Mouse (Mus musculus): ENCODE data around the gene Hmga2. TPM values are rescaled to one million over a fixed set of nuclear protein-coding genes. Genes with fewer than 3 reads are reported as not detected.
A peak's percentile ranks its signal among the peaks of the same experiment; 100 is the strongest.

Gene Hmga2
- polyA plus RNA-seq, 1 experiment from 2014 or later = 2.2 TPM

- Histone ChIP-seq H3K9ac (replicated peaks; ENCODE audit: low read depth) (no peak overlapping the region), H3K4me2 (replicated peaks; ENCODE audit: low read depth, low read length) (no peak overlapping the region), H3K27ac (ENCODE audit: low read length) (0 out of 2 replicates have a peak overlapping the region, but pooled peaks have one; percentile 32), H3K4me1 (ENCODE audit: insufficient read depth, low read depth, low read length) (peaks cover 4% of the 10 kb centered on the region; the same call in 1 of the 2 replicates), H3K27me3 (replicated peaks; ENCODE audit: insufficient read depth, low read length) (no peaks in the 10 kb centered on the region), H3K4me3 (ENCODE audit: low read depth, low read length) (no peak overlapping the region), H3K36me3 (ENCODE audit: insufficient read depth, low read length) (no peaks in the 10 kb centered on the region), H3K9me3 (ENCODE audit: low read length) (no peaks in the 10 kb centered on the region)
- peak; percentile 81 for DNase-seq (ENCODE audit: low spot score)
- WGBS = 6% methylated on average over 5 of the region's 5 CpGs
- no peak for TF ChIP-seq CTCF (IDR thresholded peaks at IDR 0.05)
- TF ChIP-seq EP300 (IDR thresholded peaks at IDR 0.05) = no peak
- peak; percentile 84 for ATAC-seq
These were observed 14.5 kb downstream of the Hmga2 start for GRCm38 (mm10) chr10:120461769-120462168.

- DNase-seq (ENCODE audit: low spot score) (peak; percentile 45), ATAC-seq (peak; percentile 43)
- peaks cover 4% of the 10 kb centered on the region; the same call in 1 of the 2 replicates for H3K4me1 ChIP-seq (ENCODE audit: insufficient read depth, low read depth, low read length)
- no peak overlapping the region for H3K9ac ChIP-seq (replicated peaks; ENCODE audit: low read depth)
- 60% methylated on average over 5 of the region's 5 CpGs for WGBS
- no peaks in the 10 kb centered on the region for H3K27me3 ChIP-seq (replicated peaks; ENCODE audit: insufficient read depth, low read length)
- 0 out of 2 replicates have a peak overlapping the region, but pooled peaks have one; percentile 32 for H3K27ac ChIP-seq (ENCODE audit: low read length)
- no peaks in the 10 kb centered on the region for H3K9me3 ChIP-seq (ENCODE audit: low read length)
- H3K36me3 ChIP-seq (ENCODE audit: insufficient read depth, low read length) = no peaks in the 10 kb centered on the region
- H3K4me2 ChIP-seq (replicated peaks; ENCODE audit: low read depth, low read length) = no peak overlapping the region
- H3K4me3 ChIP-seq (ENCODE audit: low read depth, low read length) = no peak overlapping the region
- TF ChIP-seq CTCF (IDR thresholded peaks at IDR 0.05) (no peak), EP300 (IDR thresholded peaks at IDR 0.05) (no peak)
These were observed 15.0 kb downstream of the Hmga2 start for GRCm38 (mm10) chr10:120461301-120461700.

GRCm38 (mm10) chr10:120458866-120459265 lies 17.4 kb downstream of the Hmga2 start:
- Histone ChIP-seq H3K4me1 (ENCODE audit: insufficient read depth, low read depth, low read length) (peaks cover 4% of the 10 kb centered on the region; the same call in 1 of the 2 replicates), H3K27ac (ENCODE audit: low read length) (no peak overlapping the region), H3K9me3 (ENCODE audit: low read length) (no peaks in the 10 kb centered on the region), H3K4me3 (ENCODE audit: low read depth, low read length) (no peak overlapping the region), H3K4me2 (replicated peaks; ENCODE audit: low read depth, low read length) (no peak overlapping the region), H3K36me3 (ENCODE audit: insufficient read depth, low read length) (no peaks in the 10 kb centered on the region), H3K27me3 (replicated peaks; ENCODE audit: insufficient read depth, low read length) (no peaks in the 10 kb centered on the region), H3K9ac (replicated peaks; ENCODE audit: low read depth) (no peak overlapping the region)
- ATAC-seq = no peak
- no peak for DNase-seq (ENCODE audit: low spot score)
- 86% methylated on average over 8 of the region's 8 CpGs for WGBS
- TF ChIP-seq EP300 (IDR thresholded peaks at IDR 0.05) = no peak
- no peak for TF ChIP-seq CTCF (IDR thresholded peaks at IDR 0.05)

- ATAC-seq (no peak), DNase-seq (ENCODE audit: low spot score) (no peak)
- TF ChIP-seq EP300 (IDR thresholded peaks at IDR 0.05) (no peak), CTCF (IDR thresholded peaks at IDR 0.05) (no peak)
- no peak overlapping the region for H3K9ac ChIP-seq (replicated peaks; ENCODE audit: low read depth)
- H3K27me3 ChIP-seq (replicated peaks; ENCODE audit: insufficient read depth, low read length) = no peaks in the 10 kb centered on the region
- H3K4me1 ChIP-seq (ENCODE audit: insufficient read depth, low read depth, low read length) = no peaks in the 10 kb centered on the region
- no peaks in the 10 kb centered on the region for H3K9me3 ChIP-seq (ENCODE audit: low read length)
- 68% methylated on average over 19 of the region's 19 CpGs for WGBS
- no peak overlapping the region for H3K27ac ChIP-seq (ENCODE audit: low read length)
- H3K4me2 ChIP-seq (replicated peaks; ENCODE audit: low read depth, low read length) = no peak overlapping the region
- H3K4me3 ChIP-seq (ENCODE audit: low read depth, low read length) = no peak overlapping the region
- no peaks in the 10 kb centered on the region for H3K36me3 ChIP-seq (ENCODE audit: insufficient read depth, low read length)
These were observed 26.5 kb downstream of the Hmga2 start for GRCm38 (mm10) chr10:120449661-120450284.

- no peak overlapping the region for H3K9ac ChIP-seq (replicated peaks; ENCODE audit: low read depth)
- H3K9me3 ChIP-seq (ENCODE audit: low read length) = no peaks in the 10 kb centered on the region
- no peak overlapping the region for H3K4me2 ChIP-seq (replicated peaks; ENCODE audit: low read depth, low read length)
- TF ChIP-seq EP300 (IDR thresholded peaks at IDR 0.05) (no peak), CTCF (IDR thresholded peaks at IDR 0.05) (no peak)
- H3K27ac ChIP-seq (ENCODE audit: low read length) = no peak overlapping the region
- H3K36me3 ChIP-seq (ENCODE audit: insufficient read depth, low read length) = no peaks in the 10 kb centered on the region
- H3K4me1 ChIP-seq (ENCODE audit: insufficient read depth, low read depth, low read length) = no peaks in the 10 kb centered on the region
- ATAC-seq = no peak
- 92% methylated on average over 6 of the region's 6 CpGs for WGBS
- no peak overlapping the region for H3K4me3 ChIP-seq (ENCODE audit: low read depth, low read length)
- no peak for DNase-seq (ENCODE audit: low spot score)
- no peaks in the 10 kb centered on the region for H3K27me3 ChIP-seq (replicated peaks; ENCODE audit: insufficient read depth, low read length)
These were observed 29.5 kb downstream of the Hmga2 start for GRCm38 (mm10) chr10:120446799-120447198.

- Histone ChIP-seq H3K27ac (ENCODE audit: low read length) (no peak overlapping the region), H3K9ac (replicated peaks; ENCODE audit: low read depth) (no peak overlapping the region), H3K4me3 (ENCODE audit: low read depth, low read length) (no peak overlapping the region), H3K36me3 (ENCODE audit: insufficient read depth, low read length) (no peaks in the 10 kb centered on the region), H3K9me3 (ENCODE audit: low read length) (no peaks in the 10 kb centered on the region), H3K4me2 (replicated peaks; ENCODE audit: low read depth, low read length) (no peak overlapping the region), H3K27me3 (replicated peaks; ENCODE audit: insufficient read depth, low read length) (no peaks in the 10 kb centered on the region), H3K4me1 (ENCODE audit: insufficient read depth, low read depth, low read length) (no peaks in the 10 kb centered on the region)
- DNase-seq (ENCODE audit: low spot score) (no peak), ATAC-seq (no peak)
- 38% methylated on average over 9 of the region's 9 CpGs for WGBS
- TF ChIP-seq CTCF (IDR thresholded peaks at IDR 0.05) = no peak
- no peak for TF ChIP-seq EP300 (IDR thresholded peaks at IDR 0.05)
These were observed 30.1 kb downstream of the Hmga2 start for GRCm38 (mm10) chr10:120446206-120446605.
